Mouse (Mus musculus) kidney, embryonic 16.5 days (tissue): ENCODE data around the gene Mcmbp. TPM values are rescaled to one million over a fixed set of nuclear protein-coding genes. Genes with fewer than 3 reads are reported as not detected.

Source experiments
- ATAC-seq: fragments of 200-750 bp; cut with Nextera tagmentation; 2 replicates; pipeline ENCODE4 v1.8.0; 2017; ENCODE audit warnings: moderate TSS enrichment; ENCODE audit not compliant: low FRiP score, low TSS enrichment
- H3K27ac ChIP-seq: fragments of 300-500 bp; sonication (generic); 2 replicates; pipeline ENCODE4 v1.5.1; 2014; ENCODE audit warnings: low read length
- H3K27me3 ChIP-seq: fragments of 300-500 bp; sonication (generic); 2 replicates; pipeline ENCODE4 v1.6.1; 2014; ENCODE audit warnings: low read length, control low read depth, mixed read lengths; ENCODE audit not compliant: insufficient read depth
- H3K36me3 ChIP-seq: fragments of 300-500 bp; sonication (generic); 2 replicates; pipeline ENCODE4 v1.6.1; 2014; ENCODE audit warnings: low read length, control low read depth, mixed read lengths; ENCODE audit not compliant: insufficient read depth
- H3K4me1 ChIP-seq: fragments of 300-500 bp; sonication (generic); 2 replicates; pipeline ENCODE4 v1.6.1; 2014; ENCODE audit warnings: low read length, control low read depth, mixed read lengths; ENCODE audit not compliant: insufficient read depth
- H3K4me2 ChIP-seq: fragments of 300-500 bp; sonication (generic); replicated peaks from 2 replicates; pipeline ENCODE4 v1.6.1; 2014; ENCODE audit warnings: low read depth, low read length
- H3K4me3 ChIP-seq: fragments of 300-500 bp; sonication (generic); 2 replicates; pipeline ENCODE4 v1.5.1; 2014; ENCODE audit warnings: mild to moderate bottlenecking, low read length
- H3K9ac ChIP-seq: fragments of 300-500 bp; sonication (generic); replicated peaks from 2 replicates; pipeline ENCODE4 v1.6.1; 2014; ENCODE audit warnings: low read length
- H3K9me3 ChIP-seq: fragments of 300-500 bp; sonication (generic); 2 replicates; pipeline ENCODE4 v1.6.1; 2016; ENCODE audit warnings: low read length, control low read depth
- WGBS: fragments of 180-500 bp; shearing (Covaris S2); extraction: QIAGEN DNeasy Blood & Tissue Kit; methylation state at CpG from one replicate; pipeline ENCODE4 v1.1.7; 2014; 5-methylcytosine and 5-hydroxymethylcytosine counted together
- polyA plus RNA-seq: library from polyadenylated mRNA; unstranded; fragments of >200 nt; fragmentation: Nextera tagmentation; extraction: Ambion mirVana; gene quantifications from 2 replicates; pipeline ENCODE4 v1.2.1, GENCODE M21; 2015

Mcmbp gene
- polyA plus RNA-seq, 1 experiment from 2014 or later: 54.8 TPM

- H3K4me3 ChIP-seq: no peak overlapping the region
- H3K9ac ChIP-seq: no peak overlapping the region
- ATAC-seq: peak; percentile 35; the same call in 1 of the 2 replicates
- H3K27me3 ChIP-seq: no peaks in the 10 kb centered on the region
- no peaks in the 10 kb centered on the region for H3K9me3 ChIP-seq
- 26% methylated on average over 1 of the region's 1 CpGs for WGBS
- H3K36me3 ChIP-seq: peaks cover 7% of the 10 kb centered on the region; the same call in 1 of the 2 replicates
- H3K4me2 ChIP-seq: no peak overlapping the region
- H3K27ac ChIP-seq: no peak overlapping the region
- H3K4me1 ChIP-seq: no peaks in the 10 kb centered on the region
Measured at GRCm38 (mm10) chr7:128656970-128657369, 83.3 kb downstream of the Mcmbp start.

Other genes starting within 250 kb of the Mcmbp start
- gene Bag3, start 216.9 kb downstream of the Mcmbp start, polyA plus RNA-seq: 11.7 and 15.8 TPM in 2 replicates
- gene Inpp5f, start 129.2 kb downstream of the Mcmbp start, polyA plus RNA-seq: 24.5 and 25.9 TPM in 2 replicates
- gene Sec23ip, start 4.4 kb upstream of the Mcmbp start, polyA plus RNA-seq: 39.2 TPM in 2 replicates